Mouse (Mus musculus) fat pad, adult 2 months (tissue): ENCODE results near the gene Stat4.
A peak's percentile ranks its signal among the peaks of the same experiment; 100 is the strongest.

Experiments used
- DNase-seq: peaks from one replicate; pipeline ENCODE4 v3.0.0-alpha.2; 2011; ENCODE audit warnings: low read depth, low spot score; ENCODE audit errors: extremely low read depth

Stat4 gene

DNA sequence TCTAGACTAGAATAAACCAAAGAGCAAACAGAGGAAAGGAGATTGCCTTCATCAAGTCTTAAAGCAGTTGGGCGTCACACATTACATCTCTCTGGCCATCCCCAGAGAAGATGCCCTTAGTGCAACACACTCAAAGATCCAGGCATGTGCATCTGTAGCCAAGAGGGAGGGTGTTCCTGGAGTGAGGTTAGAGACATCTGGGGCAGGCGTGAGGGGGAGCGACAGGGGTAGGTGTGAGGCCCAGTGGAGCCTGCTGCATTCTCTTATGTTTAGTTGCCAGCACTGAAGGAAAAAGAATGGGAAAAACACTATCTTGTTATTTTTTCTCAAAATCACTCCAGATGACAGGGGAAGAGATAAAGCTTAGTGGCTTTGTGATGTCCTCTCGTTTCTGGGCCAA is 156.2 kb downstream of the Stat4 start:
- DNase-seq: no peak

DNA sequence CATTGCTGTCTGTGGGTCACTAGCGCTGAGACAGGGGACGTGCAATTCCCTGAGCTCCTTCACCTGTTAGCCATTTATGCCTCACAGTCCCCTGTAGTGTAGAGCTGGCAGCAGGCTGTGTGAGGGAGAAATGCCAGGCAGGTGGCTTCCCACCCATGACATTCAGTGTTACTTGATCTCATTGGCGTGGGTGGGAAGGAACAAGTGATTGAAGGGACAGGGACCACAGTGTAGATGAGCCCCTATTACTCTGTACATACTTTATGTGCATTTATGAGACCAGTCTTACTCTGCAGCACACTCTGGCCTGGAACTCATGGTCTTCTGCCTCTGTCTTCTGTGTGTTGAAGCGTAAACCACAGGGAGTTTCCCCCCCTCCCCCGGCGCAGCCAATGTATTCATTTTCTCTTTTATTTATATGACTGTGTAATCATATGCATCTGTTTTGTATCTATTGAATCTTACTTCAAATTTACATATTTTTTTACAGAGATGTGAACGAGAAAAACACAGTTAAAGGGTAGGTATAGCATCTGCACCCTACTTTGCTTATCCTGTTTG is 156.7 kb downstream of the Stat4 start:
- DNase-seq: no peak

DNA sequence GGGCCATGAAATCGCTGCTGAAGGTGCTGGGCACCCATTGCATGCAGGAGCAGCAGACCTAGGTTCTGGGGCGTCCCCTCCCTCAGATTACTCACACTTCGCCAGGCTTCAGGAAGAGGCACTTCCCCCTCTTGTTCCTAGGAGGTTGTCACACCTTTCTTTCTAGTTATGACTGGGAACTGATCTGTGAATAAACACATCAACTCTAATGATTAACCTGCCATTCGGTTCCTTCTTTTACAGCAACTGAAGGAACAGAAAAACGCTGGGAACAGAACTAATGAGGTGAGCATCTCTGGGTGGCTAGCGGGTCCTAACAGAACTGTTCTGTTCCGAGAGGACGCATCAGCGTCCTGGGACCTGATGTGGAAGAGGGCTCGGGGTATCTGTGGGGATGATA is 158.0 kb downstream of the Stat4 start:
- DNase-seq: no peak

DNA sequence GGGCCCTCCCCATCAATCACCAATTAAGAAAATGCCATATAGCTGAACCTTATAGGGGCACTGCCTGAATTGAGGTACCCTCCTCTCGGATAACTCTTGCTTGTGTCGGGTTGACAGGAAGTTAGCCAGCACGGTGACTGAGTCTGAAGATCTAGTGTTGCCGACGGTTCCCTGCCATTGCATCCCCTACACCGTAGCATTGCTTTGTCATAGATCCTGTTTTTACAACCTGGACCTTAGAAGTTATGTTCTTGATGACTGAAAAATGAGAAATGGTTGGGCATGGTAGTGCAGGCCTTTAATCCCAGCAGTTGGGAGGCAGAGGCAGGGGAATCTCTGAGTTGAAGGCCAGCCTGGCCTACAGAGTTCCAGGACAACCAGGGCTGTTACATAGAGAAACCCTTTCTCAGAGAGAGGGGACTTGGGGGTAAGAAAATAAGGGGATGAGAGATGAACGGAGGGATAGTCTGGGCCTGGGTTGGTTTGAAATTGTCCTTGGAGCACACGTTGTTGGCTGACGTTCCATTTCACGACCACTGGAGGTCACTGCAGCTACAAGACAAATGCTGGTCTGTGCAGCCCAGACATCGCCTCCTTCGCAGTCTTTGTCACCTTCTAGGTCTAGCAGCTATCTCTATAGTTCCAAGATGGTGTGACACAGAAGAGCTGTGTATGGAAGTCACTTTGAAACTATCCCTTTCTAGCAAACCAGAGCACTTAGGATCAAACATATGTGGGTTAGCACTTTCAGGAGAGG is 159.4 kb downstream of the Stat4 start:
- no peak for DNase-seq

DNA sequence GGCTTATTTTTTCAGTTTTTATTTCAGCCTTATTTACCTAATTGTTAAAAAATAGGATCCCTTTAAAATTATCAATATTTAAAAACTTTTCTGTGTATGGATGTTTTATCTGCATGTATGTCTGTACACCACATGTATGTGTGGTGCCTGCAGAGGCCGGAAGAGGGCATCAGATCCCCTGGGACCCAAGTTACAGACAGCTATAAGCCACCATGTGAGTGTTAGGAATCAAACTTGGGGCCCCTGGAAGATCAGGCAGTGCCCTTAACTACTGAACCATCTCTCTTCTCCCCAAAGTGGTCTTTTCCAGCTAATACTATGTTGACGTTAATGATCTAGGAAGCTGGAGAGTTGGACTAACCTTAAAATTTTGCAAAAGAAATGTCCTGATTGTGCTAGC is 160.5 kb downstream of the Stat4 start:
- DNase-seq: no peak

DNA sequence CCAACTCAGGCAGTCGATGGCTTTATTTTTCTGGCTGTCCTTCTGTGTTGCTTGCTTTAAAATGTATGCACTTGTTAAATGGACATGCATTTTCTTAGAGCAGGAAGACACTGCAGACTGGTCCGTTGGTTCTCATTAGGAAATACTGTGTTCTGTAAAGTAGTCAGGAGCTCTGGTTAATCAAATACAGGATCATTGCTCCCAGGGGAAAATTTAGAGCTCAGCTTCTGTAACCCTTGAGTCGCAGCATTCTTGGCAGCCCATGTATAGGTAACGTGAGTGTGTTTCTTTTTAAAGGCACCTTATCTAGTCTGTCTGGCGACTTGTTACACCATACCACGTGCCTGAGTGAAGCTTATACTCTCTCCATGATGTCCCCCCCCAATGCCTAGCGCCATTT is 161.2 kb downstream of the Stat4 start:
- DNase-seq: no peak

DNA sequence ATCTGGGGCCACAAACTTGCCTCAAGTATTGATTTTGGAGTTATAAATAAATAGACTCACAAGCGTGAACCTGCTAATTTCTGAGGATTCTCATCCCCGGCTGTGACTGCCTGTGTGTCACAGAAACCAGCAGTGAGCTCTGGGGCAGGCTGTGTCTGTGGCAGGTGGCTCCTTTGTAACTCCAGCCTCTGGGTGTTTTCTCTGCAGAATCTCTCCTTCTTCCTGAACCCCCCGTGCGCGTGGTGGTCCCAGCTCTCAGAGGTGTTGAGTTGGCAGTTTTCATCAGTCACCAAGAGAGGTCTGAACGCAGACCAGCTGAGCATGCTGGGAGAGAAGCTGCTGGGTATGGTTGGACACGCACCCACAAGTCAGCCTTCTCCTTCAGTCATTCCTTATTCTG is 161.7 kb downstream of the Stat4 start:
- no peak for DNase-seq

DNA sequence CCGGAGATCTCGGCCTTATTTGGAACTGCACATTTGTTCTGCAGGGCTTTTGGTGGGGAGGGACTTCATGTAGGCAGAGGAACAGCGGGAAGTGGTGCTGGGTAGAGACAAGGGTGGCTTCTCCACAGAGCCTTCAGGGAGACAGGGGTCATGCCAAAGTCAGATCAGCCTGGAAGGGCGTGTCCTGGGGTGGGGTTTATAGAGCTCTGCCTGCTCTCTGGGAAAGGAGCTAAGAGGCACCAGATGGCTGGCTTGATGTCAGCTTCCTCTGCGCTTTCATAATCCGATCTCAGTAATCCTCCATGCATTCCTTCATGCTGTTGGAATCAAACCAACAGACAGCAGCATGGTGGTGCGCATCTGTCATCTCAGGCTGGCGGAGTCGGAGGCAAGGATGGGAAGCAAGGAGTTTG is 163.0 kb downstream of the Stat4 start:
- DNase-seq: no peak

DNA sequence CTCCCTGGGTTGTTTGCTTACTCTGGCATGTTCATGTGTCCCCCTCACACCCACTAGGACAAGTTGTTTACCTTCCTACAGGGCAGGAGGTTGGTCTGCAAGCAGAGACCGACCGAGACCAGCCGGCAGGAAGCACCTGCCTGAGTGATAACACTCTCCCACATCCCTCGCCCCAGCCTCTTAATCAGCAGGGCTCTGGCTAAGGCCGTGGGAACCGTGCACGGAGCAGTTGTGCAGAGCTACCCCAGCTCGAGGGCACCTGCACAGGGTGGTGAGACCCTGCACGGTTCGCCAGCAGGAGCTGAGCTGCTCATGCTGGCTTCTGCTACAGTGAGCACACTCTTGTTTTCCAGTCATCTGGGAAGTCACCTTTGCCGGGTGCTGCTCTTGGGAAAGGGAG is 163.7 kb downstream of the Stat4 start:
- no peak for DNase-seq

DNA sequence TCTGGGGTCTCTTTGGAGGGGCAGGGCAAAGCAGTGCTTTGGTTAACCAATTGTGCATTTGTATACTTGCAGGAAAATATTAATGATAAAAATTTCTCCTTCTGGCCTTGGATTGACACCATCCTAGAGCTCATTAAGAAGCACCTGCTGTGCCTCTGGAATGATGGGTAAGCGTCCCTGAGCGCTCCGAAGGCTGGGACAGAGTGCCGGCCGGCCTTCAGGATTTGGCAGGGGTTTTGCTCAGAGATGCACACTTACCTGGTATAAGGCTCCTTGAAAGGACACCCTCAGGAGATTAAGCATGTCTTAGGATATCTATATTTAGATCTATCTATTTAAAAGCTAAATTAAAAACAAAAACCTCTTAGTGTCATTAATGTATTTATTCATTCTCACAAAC is 164.2 kb downstream of the Stat4 start:
- DNase-seq: no peak

DNA sequence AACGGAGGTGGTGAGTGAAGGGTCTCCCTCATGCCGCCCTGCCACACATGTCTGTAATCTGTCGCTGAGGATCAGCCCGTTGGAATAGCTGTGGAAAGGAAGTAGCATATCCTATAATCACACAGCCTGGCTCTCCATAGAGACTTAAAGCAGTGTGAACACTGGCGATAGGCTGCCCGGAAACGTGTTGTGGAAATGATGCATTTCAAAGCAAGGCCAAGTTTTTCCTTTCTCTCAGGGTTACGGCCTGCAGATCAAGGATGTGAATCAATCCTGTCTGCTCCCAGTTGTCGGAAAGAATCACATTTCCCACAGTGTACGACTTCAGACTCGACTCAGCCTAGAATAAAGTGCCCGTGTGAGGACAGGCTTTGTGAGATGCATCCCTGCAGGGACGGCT is 165.4 kb downstream of the Stat4 start:
- DNase-seq: no peak

DNA sequence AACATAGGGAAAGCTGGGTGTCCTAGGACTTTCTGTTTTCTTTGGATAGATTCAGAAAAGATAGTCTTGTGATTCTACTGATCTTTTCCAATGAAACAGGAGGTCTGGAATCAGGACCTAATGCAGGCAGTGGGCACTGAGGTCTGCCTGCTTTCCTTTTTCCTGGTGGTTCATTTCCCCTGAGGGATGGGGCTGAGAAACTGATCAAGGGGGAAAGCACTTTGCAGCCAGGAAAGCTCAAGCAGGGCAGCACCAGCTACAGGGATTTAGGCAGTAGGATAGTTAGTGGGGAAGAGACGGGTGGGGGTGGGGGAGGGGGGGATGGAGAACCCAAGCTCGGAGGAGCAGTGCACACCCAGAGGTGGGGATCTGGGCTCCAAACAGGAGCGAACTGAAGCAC is 166.0 kb downstream of the Stat4 start:
- DNase-seq: no peak

DNA sequence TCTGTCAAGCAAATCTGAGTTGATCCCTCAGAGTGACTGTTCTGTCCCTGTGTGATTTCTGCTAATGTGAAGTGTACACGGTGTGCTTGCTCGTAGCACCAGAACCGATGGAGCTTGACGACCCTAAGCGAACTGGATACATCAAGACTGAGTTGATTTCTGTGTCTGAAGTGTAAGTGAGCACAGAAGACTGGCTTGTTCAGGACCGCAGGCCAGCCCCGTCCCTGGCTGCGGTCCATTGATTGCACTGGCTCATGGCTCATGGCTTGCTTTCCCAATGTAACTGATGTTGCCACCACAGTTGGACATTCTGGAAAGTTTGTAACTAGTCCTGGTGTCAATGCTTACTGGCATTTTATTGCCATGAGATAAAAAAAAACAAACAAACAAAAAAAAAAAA is 167.9 kb downstream of the Stat4 start:
- DNase-seq: peak; percentile 13

DNA sequence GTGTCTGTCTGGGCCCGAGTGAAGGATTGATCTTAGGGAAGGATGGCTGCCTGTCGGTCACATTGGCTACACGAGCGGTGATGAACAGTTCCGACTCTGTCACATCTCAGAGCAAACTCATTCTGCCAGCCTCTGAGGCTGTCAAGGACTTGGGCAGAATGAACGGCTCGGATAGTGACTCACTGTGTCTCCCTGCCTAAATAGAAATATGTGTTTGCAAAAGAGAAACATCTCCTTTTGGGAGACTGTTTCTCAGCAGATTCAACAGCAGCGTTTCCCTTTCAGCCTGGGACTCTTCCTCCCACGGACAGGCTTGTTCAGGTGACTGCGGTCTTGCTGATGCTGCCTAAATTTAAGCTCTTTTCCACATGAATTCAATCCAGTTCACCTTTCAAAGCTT is 169.4 kb downstream of the Stat4 start:
- DNase-seq: no peak
